Mouse (Mus musculus): ENCODE measurements around the gene Fut7.

DNA sequence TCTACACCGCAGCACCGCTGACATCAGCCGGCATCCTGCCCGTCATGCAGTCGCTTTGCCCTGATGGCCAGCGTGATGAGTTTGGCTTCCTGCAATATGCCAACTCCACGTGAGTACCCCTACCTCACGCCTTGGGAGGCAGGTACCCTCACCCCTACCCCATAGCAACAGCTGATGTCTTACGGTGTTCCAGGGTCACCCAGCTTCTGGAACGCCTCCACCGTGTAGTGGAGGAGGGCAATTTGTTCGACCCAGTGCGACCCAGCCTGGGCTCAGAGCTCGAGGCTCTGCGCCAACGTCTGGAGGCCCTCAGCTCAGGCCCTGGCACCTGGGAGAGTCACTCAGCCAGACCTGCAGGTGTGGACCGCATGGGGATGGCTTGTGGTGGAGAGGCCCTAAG is 10.0 kb downstream of the Fut7 start:
- TF ChIP-seq MAX (IDR thresholded peaks at IDR 0.05; ENCODE audit: low read depth): no peak
- no peak for TF ChIP-seq POLR2A (IDR thresholded peaks at IDR 0.05; ENCODE audit: insufficient read length, low read depth)
- TF ChIP-seq POLR2AphosphoS2 (IDR thresholded peaks at IDR 0.05; ENCODE audit: insufficient read length, low read depth): no peak
- no peak for TF ChIP-seq MYOG (IDR thresholded peaks at IDR 0.05; ENCODE audit: control insufficient read depth in 1 of 3, insufficient read depth in 1 of 3, insufficient read length in 2 of 3, low read depth in 2 of 3)
- TF ChIP-seq TCF12 (IDR thresholded peaks at IDR 0.05; ENCODE audit: insufficient read depth, poor library complexity, severe bottlenecking): no peak
- no peak for TF ChIP-seq E2F4 (IDR thresholded peaks at IDR 0.05; ENCODE audit: insufficient read depth)
- no peak for TF ChIP-seq TCF3 (IDR thresholded peaks at IDR 0.05; ENCODE audit: insufficient read length, low read depth)
- TF ChIP-seq CEBPB (IDR thresholded peaks at IDR 0.05; ENCODE audit: insufficient read depth, poor library complexity, severe bottlenecking): no peak
- TF ChIP-seq SRF (IDR thresholded peaks at IDR 0.05; ENCODE audit: control insufficient read depth, insufficient read length, low read depth): no peak
- no peak for TF ChIP-seq REST (IDR thresholded peaks at IDR 0.05; ENCODE audit: insufficient read depth, insufficient read length)
- no peak for TF ChIP-seq MYOD1 (IDR thresholded peaks at IDR 0.05; ENCODE audit: control insufficient read depth in 1 of 3, insufficient read length in 2 of 3, low read depth in 2 of 3)
- TF ChIP-seq USF1 (IDR thresholded peaks at IDR 0.05; ENCODE audit: low read depth): no peak
